Mouse (Mus musculus): Measurements from ENCODE around the gene Rprd1b.

Gene Rprd1b

DNA sequence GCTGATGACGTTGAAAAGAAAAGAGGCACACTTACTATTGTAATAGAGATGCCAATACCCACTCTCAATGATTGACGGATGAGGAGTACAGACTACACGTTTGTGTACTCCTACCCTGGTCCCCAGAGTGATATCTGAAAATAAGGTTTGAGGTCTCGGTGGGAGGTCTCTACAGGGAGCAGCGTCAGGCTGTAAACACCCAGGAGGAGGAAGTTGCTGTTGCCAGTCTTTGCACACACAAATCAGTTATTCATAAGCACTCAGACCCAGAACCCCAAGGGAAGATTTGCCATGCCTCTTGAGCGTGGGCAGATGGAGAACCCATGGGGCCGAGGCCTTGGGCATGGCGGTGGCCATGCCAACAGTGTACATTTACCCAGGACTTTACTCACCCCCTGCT is 56.2 kb downstream of the Rprd1b start:
- peak; percentile 14 for DNase-seq

- no peak for DNase-seq
These were observed 61.8 kb downstream of the Rprd1b start for GRCm38 (mm10) chr2:158090096-158090495.

DNA sequence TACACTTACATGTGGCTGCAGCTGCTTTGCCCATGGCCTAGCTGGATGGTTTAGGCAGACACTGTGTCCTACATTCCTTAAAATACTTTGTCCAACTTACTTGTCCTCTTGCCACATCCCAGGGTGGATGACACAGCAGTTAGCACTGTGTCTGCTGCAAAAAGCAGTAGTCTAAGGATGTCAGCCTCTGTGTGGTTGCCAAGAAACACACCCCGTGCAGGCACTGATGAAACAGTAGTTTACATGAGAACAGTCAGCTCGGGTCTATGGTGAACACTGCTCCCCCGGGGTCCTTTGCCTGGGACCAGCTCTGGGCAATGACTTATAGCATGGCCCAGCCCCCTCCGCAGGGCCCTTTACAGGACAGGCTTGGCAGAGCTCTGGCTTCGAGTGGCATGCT is 65.0 kb downstream of the Rprd1b start:
- DNase-seq: no peak

DNA sequence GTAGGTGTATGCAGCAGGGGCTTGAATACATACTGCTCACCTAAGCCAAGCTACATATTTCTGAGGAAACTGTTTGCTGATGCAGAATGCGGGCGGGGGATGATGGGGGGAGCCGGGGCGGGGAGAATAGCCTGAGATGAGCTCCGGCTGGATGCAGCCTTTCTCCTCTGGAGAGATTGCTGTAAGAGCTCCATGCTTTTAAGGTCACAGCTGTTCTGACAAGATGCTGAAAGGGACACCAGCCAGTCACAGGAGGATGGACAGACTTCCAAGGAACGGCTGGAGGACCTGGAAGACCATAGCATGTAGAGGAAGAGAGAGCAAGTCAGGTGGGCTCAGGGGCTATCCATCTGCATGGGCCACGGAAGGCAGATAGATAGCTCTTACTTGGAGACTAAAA is 66.0 kb downstream of the Rprd1b start:
- no peak for DNase-seq

GRCm38 (mm10) chr2:158094846-158095245 is 66.5 kb downstream of the Rprd1b start:
- no peak for DNase-seq

DNA sequence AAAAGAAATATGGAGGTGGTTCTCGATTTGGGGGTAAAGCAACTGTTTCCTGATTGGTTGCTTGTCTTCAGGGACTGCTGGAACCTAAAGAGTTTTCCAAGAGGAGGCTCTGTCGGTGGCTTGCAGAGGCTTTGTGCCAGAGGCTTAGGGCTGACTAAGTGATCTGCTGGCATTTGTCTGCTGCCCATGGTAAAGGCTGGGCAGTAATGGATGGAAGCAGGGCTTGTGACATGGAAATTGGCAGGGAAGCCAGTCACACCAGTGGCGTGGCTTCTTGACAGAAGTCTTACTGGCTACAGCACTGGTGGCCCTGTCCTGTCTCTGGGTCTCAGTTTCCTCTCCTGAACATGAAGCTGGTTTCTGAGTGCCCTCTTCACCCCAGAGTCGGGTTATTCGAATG is 68.8 kb downstream of the Rprd1b start:
- no peak for DNase-seq

DNA sequence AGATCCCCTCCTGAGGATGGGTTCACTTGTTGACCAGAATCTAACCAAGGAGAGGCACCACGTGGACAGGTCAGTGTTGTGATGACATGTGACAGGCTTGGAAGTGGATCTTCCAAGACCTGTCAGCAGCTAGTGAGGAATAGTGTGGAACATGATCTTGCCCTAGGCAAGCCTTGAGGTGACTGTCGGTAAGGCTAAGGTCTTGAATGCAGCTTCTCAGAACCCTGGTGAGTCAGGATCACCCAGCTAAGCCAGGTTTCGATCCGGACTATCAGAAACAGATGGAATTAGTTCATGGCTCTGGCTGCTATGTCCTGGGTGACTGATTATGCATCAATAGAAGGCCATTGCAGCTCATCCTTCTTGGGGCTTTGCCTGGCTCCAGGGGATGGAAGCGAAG is 70.4 kb downstream of the Rprd1b start:
- no peak for DNase-seq

DNA sequence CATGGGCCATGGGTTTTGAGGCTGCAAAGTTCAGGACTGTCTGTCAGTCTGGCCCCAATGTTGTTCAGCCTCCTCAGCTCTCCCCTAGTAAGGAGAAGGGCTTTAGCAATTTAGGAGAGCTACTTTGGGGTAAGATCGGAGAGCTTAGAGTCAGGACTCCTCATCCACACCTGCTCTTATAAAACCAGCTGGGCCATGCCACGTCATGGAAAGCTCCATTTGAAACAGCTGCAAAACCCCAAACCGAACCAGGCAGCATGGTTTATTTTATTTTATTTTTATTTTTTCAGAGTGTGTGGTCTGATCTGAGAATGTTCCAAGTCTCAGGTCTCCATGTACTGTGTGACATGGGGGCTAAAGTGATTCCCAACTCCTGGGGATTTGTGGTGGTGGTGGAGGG is 71.2 kb downstream of the Rprd1b start:
- DNase-seq: no peak

- DNase-seq: no peak
These were observed 73.5 kb downstream of the Rprd1b start for GRCm38 (mm10) chr2:158101768-158102167.

DNA sequence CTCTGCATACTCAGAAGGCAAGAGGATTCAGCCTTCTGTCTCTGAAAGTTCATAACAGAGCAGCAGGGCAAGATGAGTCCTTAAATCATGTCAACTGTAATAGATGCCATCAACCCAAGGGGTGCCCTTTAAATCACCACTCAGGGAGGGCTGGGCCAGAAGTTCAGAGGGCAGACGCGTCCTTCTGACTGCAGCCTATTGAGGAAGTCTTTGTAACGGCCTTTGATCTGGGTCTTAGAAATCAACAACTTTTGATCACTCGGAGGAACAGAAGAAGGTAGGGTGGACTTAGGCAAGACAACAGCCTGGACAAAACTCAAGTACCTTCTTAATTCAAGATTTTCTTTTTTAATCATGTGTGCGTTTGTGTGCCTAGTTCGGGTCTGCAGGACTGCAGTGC is 76.7 kb downstream of the Rprd1b start:
- no peak for DNase-seq

GRCm38 (mm10) chr2:158105605-158106004 is 77.3 kb downstream of the Rprd1b start:
- no peak for DNase-seq

DNA sequence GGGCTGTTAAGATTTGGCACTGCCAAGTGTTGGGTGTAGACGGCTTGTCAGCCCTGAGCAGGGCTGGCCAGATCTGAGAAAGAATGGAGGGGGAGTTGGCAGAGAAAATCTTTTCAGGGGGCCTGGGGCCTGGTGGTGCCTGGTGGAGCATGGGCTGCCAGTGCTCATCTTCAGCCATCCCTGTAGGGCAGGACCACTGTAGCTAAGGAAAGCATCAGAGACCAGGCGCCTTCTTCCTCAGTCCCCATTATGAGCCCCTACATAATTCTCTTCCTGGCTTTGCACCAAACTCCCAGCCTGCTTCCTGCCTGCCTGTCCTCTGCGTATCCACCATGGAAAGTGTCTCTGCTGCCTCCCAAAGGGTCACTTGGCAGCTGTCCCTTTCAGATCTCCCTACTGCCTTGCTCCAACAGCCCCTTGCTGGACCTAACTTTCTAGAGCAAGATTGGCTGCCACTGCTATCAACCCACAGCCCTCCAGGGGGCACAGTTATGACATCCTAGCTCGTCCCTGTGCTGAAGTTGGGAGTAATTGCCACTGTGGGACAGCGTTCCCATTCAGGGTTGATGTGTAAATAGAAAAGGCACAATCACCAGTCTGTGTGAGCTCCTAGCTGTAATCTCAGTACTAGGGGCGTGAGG is 78.8 kb downstream of the Rprd1b start:
- DNase-seq: peak; percentile 12

DNA sequence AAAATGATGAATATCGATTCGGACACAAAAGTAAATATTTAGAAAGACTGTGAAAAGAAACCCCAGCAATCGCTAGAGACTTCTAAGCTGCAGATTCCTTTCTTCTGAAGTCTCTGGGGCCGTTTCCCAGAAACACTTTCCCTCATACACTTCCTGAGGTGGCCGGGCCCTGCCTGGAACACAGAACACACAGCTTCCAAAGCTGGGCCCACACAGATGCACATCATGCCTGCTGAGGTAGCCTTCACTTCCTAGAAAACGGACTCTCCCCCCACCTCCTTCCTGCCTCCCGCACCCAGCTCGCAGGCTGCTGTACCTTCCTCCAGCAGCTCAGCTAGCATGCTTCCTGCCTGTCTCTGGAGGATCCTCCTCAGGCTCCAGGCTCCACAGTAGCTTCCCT is 81.2 kb downstream of the Rprd1b start:
- DNase-seq: no peak

DNA sequence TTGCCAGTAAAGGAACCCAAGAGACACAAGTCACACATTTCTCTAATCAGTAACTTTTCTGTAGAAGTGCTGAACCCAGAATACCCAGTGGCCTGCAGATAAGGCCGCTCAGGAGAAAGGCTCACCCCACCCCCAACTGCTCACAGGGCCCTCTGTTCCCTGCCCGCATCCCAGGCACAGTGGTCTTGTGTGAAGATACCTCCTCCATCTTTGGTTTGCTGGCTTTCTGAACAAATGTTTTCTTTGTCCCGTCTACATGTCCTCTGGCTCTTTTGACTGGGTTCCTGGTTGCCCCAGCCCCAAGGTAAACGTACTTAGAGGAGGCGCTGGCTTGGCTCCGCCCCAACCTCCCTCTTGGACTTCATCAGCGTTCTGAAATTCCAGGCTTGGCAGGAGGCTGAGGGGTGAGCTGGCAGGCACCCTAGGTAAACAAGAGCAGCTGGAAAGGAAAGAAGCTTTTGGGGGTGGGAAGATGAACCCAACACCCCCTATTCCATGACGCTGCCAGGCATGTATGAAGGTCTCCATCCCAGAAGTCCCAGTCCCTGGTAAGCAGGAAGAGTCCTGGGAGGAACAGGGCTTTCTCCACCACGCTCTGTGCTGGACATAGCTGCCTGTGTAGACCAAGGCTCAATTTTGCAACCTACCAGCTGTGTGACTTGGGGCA is 85.4 kb downstream of the Rprd1b start:
- DNase-seq: no peak

DNA sequence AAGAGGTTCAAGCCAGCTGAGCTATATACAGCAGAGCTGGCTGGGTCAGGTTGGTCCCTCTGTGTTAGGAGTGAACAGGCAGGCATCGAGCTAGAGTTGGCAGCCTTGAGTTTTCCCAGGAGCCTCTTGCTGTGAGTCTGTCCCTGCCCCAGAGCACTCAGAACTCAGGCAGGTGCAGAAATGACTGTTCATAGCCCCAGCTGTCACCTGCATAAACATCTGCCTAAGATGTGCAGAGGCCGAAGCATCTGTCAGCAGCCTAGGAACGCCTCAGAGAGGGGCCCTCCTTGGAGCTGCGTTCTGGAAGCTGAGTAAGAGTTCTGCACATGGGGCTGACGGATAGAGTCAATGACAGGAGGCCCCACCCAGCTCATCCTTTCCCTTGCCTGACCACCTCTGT is 86.6 kb downstream of the Rprd1b start:
- peak; percentile 24 for DNase-seq

GRCm38 (mm10) chr2:158115838-158116453 is 87.6 kb downstream of the Rprd1b start:
- DNase-seq: peak; percentile 30

DNA sequence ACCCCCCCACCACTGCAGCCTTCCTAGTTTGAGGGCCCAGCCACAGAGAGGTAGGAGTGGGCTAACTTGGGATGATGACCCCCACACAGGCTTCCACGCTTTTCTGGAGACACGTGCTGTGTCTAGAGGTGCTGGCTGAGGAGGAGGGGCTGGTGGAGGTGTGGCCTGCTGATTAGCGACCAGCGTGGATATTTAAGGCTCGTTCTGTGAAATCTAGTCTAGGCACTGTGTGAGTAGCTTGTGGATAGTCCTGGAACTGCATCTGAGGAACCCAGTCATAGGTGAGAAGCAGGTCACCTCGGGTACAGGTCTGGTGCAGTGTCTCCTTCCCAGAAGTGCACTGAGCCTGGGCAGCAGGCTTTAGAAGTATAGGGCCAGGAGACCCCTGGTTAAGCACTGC is 88.4 kb downstream of the Rprd1b start:
- no peak for DNase-seq

- DNase-seq: no peak
These were observed 90.8 kb downstream of the Rprd1b start for GRCm38 (mm10) chr2:158119145-158119544.

DNA sequence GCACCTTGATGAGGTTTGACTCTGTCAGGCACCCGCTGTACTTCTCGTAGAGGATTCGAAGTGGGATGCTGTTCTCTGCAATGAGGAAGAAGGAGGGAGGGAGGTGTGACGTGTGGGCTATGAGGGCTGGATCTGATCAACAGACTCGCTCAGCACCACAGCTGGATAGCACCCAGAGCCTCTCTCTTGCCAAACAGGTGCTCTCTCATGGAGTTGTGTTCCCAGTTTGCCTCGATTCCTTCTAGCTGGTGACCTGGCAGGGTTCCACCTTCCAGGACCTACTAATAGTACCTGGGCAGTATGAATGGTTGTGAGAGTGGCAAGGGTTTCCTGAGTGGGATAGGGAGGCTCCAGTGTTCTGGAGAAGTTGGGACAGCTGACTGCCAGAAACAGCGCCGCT is 91.9 kb downstream of the Rprd1b start:
- no peak for DNase-seq

DNA sequence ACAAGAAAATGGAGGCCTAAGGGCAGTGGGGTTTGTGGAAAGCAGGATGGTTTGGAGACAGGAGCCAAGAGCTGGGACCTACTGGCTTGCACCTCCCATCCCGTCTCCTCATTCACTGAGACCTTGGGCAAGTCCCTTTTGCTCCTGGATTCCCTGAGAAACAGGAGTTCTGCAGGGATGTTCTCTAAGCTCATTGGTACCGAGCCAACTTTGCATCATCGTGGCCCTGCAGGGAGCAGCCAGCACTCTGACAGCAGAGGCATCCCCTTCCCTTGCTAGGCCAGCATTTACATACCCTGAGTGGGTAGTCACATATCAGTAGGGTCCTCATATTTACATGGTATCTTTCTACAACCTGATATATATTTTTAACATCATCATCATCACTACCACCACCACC is 92.6 kb downstream of the Rprd1b start:
- DNase-seq: no peak

- DNase-seq: no peak
These were observed 93.5 kb downstream of the Rprd1b start for GRCm38 (mm10) chr2:158121645-158122326.

DNA sequence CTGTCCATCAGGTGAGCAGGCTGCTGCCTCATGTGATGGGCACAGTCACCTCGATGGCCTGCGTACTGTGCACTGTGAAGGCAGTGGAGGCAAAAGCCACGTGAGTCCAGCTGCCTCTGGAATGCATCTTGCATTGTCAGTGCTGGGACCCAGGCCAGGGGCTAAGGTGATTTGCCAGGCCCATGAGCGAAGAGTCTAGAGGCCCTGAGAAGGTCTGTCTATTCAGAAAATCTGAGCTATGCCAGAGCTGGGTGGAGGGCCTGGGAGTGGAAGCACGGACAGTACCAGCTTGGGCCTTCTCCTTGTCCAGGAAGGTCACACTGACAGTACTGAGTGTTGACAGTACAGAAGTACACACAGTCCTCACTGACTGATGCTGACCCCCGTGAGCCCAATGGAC is 94.5 kb downstream of the Rprd1b start:
- DNase-seq: no peak

- no peak for DNase-seq
These were observed 98.9 kb downstream of the Rprd1b start for GRCm38 (mm10) chr2:158127245-158127644.

GRCm38 (mm10) chr2:158127872-158128271 is 99.6 kb downstream of the Rprd1b start:
- no peak for DNase-seq
